Mouse (Mus musculus) gastrocnemius, adult 8-10 months (tissue): Measurements from ENCODE around the gene Tfap2e. TPM values are rescaled to one million over a fixed set of nuclear protein-coding genes. Genes with fewer than 3 reads are reported as not detected.

ENCODE experiments used
- DNase-seq, 2 experiments: peaks; one replicate each; pipeline ENCODE4 v3.0.0; 2022; ENCODE audit warnings: low spot score in 2 of 2
- total RNA-seq, 4 experiments: library from RNA; stranded (reverse); gene quantifications; 2 replicates each; pipeline ENCODE4 v1.2.4; 2022

Gene Tfap2e
- total RNA-seq, 4 experiments from 2014 or later = not detected

GRCm38 (mm10) chr4:126752024-126752607 lies 16.1 kb upstream of the Tfap2e start:
- DNase-seq = no peak

GRCm38 (mm10) chr4:126751556-126752023 lies 15.6 kb upstream of the Tfap2e start:
- no peak for DNase-seq

GRCm38 (mm10) chr4:126750863-126751555 lies 15.0 kb upstream of the Tfap2e start:
- no peak for DNase-seq

GRCm38 (mm10) chr4:126750046-126750683 lies 14.1 kb upstream of the Tfap2e start:
- DNase-seq = peak; percentile 44 to 72

GRCm38 (mm10) chr4:126749553-126749952 lies 13.5 kb upstream of the Tfap2e start:
- no peak for DNase-seq

- no peak for DNase-seq
Observed at GRCm38 (mm10) chr4:126748381-126748780, 12.3 kb upstream of the Tfap2e start.

GRCm38 (mm10) chr4:126746194-126746840 lies 10.3 kb upstream of the Tfap2e start:
- DNase-seq = no peak

GRCm38 (mm10) chr4:126745506-126746193 lies 9.6 kb upstream of the Tfap2e start:
- no peak for DNase-seq

- no peak for DNase-seq
Observed at GRCm38 (mm10) chr4:126744831-126745230, 8.8 kb upstream of the Tfap2e start.

GRCm38 (mm10) chr4:126743713-126744112 lies 7.7 kb upstream of the Tfap2e start:
- no peak for DNase-seq

GRCm38 (mm10) chr4:126742976-126743375 lies 6.9 kb upstream of the Tfap2e start:
- DNase-seq = no peak

GRCm38 (mm10) chr4:126741448-126741847 lies 5.4 kb upstream of the Tfap2e start:
- DNase-seq = peak; percentile 43 to 44

GRCm38 (mm10) chr4:126739966-126740676 lies 4.1 kb upstream of the Tfap2e start:
- no peak for DNase-seq

- DNase-seq = no peak
Observed at GRCm38 (mm10) chr4:126735382-126736000, 549 bp downstream of the Tfap2e start.

- no peak for DNase-seq
Observed at GRCm38 (mm10) chr4:126734700-126735381, 1.2 kb downstream of the Tfap2e start.

GRCm38 (mm10) chr4:126734001-126734603 lies 1.9 kb downstream of the Tfap2e start:
- DNase-seq = no peak

- no peak for DNase-seq
Observed at GRCm38 (mm10) chr4:126732531-126733380, 3.3 kb downstream of the Tfap2e start.

GRCm38 (mm10) chr4:126732111-126732510 lies 3.9 kb downstream of the Tfap2e start:
- DNase-seq = no peak
